Mouse (Mus musculus): Measurements from ENCODE around the gene Disc1. TPM values are rescaled to one million over a fixed set of nuclear protein-coding genes. Genes with fewer than 3 reads are reported as not detected.

Disc1 gene
- total RNA-seq, 1 experiment from 2014 or later = 3.4 TPM

DNA sequence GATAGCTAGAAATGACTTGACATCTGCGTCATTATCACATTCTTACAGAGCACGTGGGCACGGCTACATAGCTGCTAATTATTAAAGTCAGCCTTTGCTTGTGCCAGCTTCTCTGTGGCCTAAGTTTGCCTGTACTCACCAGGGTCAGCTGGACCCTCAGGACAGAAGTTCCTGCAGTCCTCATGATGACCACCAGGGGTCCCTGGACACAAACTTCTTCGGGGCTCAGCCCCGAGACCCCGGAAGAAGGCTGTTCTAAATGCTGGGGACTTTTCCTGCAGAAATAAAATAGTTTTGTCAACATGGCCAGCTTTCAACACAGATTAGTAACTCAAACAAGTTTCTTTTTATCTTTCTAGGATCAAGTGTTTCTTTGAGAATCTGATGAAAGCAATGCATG is 74.3 kb downstream of the Disc1 start:
- DNase-seq = peak; percentile 66

DNA sequence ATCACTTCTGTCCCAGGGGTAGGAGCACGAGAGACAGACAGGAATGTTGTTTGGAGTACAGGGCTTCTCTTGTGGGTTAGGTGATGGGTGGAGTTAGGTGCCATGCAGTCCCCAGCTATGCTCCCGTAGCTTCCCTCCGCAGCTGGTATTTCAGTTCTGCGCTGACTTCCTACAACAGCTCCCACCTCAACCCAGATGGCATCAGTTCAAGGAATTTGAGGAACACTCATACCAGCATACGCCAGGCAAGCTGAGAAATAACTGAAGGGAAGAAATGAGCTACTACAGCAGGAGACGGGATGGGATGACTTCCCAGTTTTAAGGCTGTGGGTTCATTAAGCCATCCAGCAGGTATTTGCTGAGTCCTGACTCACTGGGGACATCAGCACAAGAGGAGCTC is 76.8 kb downstream of the Disc1 start:
- DNase-seq = no peak

DNA sequence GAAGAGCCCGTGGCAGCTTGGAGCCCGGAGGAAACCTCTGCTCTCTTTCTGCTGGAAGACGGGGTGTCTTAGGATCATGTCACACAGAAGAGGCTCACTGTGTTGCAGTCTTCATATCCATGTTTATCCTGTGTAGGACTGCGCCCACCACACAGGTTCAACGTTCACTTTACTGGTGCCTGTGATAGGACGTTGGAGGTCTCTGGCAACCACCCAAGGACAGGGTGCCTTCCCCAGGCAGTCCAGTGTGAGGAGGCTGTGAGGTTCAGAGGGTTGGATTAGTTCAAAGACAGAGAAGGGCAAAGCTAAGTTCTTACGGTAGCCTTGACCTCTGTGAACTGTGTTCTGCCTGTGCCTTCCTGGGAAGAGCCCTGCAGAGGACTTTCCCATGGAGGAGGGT is 77.3 kb downstream of the Disc1 start:
- peak; percentile 45 for DNase-seq

DNA sequence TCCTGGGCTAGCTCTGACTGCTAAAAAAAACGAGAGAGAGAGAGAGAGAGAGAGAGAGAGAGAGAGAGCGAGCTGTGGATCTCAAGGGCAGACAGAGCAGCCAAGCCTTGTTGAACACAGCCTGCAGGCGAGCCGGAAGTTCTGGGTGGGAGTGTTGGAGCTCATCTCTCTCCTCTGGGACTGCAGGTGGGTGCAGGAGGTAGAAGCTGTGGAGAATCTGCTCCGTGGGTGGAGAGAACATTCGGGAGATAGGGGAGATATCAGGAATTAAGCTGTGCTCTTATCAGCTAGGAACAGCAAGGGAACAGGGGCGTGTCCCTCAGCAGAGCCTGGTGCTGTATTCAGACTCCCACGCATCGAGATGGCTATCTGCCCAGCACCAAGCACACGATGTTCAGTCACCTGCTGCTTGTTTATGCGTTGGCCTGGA is 79.7 kb downstream of the Disc1 start:
- DNase-seq = peak; percentile 60

- no peak for DNase-seq
Observed at GRCm38 (mm10) chr8:125134876-125135275, 80.9 kb downstream of the Disc1 start.

- DNase-seq = peak; percentile 32
Observed at GRCm38 (mm10) chr8:125139689-125140150, 85.7 kb downstream of the Disc1 start.

DNA sequence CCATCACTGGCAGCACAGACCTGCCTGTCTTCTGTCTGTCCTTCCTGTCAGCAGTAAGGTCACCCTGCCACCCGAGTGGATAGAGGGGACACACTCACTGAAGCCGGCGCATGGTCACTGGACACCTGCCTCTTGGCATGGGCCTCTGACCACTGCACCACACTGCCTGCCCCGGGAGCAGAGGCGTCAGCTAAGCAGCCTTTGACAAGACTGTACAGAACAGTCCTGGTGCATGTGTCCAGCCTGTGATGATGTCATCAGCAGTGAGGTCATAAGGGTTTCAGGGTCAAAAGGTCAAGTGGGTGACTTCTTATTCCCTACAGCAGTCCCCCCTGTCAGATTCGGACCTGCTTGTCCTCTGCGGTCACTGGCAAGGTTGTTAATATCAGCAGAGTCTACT is 87.0 kb downstream of the Disc1 start:
- no peak for DNase-seq

DNA sequence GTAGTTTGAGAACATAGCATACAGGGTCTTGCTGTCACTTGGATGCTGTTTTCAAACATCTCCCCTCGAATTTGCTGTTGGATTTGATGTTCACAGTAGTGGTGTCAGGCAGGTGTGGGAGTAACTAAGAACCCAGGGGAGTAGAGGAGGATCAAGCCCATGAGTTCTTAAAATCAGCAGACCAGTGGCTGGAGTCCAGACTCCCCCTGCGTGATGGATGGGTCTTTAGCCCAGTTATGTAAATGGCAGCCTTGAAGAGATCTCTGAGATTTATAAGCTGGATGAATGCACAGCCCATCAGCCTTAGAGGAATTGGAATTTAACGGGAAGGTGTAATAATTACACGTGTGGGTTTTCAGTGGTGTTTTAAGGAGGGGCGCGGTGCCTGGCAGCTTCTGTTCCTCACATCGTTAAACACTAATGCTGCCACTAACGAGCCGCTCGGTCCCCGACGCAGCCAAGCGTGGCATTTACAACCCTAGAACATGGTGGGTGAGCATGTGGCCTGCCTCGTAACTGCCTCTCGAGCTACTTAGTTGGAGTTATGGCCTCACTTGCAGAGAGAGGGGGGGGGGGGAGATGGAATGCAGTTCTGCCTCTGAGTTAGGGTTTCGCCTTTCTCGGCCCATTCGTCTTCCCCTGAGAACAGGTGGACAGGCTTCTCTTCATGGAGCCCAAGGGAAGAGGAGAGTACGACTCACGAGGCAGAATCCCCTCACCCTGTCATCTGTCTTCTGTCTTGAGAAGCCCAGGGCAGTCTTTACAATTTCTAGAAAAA is 103.1 kb downstream of the Disc1 start:
- DNase-seq = no peak

GRCm38 (mm10) chr8:125157641-125158005 is 103.6 kb downstream of the Disc1 start:
- peak; percentile 28 for DNase-seq

GRCm38 (mm10) chr8:125159387-125159786 is 105.4 kb downstream of the Disc1 start:
- DNase-seq = no peak

DNA sequence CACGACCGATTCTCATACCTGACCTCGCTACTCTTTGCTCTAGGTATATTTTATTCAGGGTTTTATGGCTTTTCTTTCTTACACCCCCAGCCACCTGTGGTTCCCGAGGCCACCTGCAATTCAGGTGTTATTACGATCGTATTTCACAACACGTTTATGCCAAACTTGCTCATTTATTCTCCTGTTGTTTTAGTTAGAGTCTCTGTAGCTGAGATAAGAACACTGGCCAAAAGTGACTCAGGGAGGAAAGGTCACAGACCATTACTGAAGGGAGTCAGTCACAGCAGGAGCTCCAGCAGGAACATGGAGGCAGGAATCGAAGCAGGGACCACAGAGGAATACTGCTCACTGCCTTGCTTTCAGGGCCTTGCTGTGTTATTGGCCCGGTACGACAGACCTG is 109.5 kb downstream of the Disc1 start:
- DNase-seq = no peak

GRCm38 (mm10) chr8:125163906-125164305 is 109.9 kb downstream of the Disc1 start:
- DNase-seq = no peak

DNA sequence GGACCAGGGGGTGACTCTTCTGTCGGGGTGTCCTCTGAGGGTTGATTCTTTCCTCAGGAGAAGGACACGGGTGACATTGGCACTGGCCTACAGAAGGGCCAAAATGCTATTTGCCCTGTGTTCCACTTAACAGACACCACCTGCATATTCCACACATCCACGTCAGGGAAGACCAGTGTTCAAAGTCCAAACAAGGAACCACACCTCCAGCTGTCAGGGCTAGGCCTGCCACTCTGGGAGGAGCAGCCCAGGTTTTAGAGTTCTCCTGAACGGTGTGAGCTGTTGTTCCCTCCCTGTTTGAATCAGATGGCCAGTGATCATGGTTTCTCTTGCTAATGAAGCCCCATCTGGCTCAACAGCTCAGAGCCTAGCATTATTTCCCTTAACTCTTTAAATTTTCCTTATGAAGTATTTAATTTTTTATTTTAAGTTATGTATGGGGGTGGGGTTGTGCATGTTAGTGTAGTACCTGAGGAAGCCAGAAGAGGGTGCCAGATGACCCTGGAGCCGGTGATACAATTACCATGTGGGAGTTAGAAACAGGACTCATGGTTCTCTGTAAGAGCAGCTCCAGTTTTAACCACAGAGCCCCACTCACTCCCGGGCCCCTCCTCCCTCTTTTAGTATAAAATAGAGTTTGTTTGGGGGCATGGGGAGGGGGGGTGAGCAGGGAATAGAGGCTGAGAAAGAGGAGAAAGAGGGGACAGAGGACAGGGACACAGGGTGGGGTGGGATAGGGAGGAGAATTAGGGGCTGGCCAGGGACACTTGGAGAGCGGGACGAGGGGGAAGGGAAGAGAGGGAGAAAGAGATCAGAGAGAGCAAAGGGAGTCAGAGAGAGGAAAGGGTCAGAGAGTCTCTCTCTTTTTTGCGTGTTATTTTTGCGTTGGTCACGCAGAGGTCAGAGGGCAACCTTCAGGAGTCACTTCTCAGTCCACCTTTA is 111.8 kb downstream of the Disc1 start:
- DNase-seq = peak; percentile 76

GRCm38 (mm10) chr8:125166545-125166944 is 112.5 kb downstream of the Disc1 start:
- no peak for DNase-seq

- no peak for DNase-seq
Observed at GRCm38 (mm10) chr8:125166988-125167387, 113.0 kb downstream of the Disc1 start.

- no peak for DNase-seq
Observed at GRCm38 (mm10) chr8:125169628-125170027, 115.6 kb downstream of the Disc1 start.

DNA sequence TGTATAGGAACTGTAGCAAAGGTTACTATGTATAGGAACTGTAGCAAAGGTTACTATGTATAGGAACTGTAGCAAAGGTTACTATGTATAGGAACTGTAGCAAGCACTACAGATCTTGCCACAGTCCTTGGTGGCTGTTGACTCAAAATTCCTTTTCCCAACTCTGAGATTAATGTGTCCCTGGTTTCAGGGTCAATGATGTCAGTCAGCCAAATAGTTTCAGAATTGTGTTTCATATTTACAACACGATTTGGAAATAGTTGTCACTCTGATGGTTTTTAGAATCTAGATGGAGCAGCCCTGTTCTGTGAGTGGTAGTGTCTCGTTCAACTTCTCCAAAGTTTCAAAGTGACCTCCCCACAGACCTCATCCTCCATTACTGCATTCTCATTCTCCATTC is 117.5 kb downstream of the Disc1 start:
- DNase-seq = peak; percentile 54

- peak; percentile 82 for DNase-seq
Observed at GRCm38 (mm10) chr8:125174237-125174636, 120.2 kb downstream of the Disc1 start.

- DNase-seq = no peak
Observed at GRCm38 (mm10) chr8:125174851-125175250, 120.9 kb downstream of the Disc1 start.

DNA sequence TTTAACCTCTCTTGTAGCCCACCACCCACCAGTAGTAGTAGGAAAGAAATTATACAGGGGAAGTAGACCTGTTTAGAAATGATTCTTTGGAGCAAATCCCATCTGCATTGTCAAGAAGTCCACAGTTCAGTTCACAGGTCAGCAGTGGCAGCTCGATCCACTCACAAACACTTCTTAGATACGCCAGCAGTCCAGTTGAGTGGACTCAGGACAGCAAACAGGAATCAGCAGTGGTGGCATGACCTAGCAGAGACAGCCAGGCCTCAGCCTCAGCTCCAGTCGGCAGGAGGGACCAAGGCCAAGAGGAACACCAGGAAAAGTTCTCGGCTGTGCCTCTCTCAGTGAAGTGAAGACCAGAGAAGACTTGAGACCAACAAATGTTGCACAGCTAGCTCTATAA is 121.7 kb downstream of the Disc1 start:
- no peak for DNase-seq

DNA sequence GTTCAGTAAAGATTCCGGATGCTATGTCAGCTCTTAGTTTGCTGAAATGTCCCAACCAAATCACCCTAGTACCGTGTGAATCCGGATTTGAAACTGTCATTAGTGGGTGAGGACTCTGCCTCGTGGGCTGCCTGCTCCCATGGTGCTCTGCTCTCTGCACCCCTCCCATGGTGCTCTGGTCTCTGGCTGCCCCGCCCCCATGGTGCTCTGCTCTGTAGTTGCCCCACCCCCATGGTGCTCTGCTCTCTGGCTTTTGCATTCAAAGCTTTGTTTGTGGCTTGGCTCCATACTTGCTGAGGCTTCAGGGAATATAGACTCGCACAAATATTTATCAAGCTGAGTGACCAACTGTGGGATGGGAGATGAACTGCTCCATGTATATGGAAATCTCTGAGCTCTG is 123.1 kb downstream of the Disc1 start:
- no peak for DNase-seq

GRCm38 (mm10) chr8:125177958-125178357 is 124.0 kb downstream of the Disc1 start:
- no peak for DNase-seq

Data from adrenal gland, postnatal 14 days (tissue).